Mouse (Mus musculus): ENCODE results near the gene Smdt1.
A peak's percentile ranks its signal among the peaks of the same experiment; 100 is the strongest.
"Not testable (repeated sequence)": the region's sequence is repeated elsewhere in the genome, so short reads cannot be mapped to it uniquely, and the experiment has no call there.

The Smdt1 gene

GRCm38 (mm10) chr15:82368851-82369250 lies 30.1 kb downstream of the Smdt1 start:
- DNase-seq (ENCODE audit: inconsistent ontology term): no peak

- no peak for DNase-seq (ENCODE audit: inconsistent ontology term)
These were observed 33.7 kb downstream of the Smdt1 start for GRCm38 (mm10) chr15:82372446-82372845.

- DNase-seq (ENCODE audit: inconsistent ontology term): no peak
These were observed 34.2 kb downstream of the Smdt1 start for GRCm38 (mm10) chr15:82372991-82373390.

- DNase-seq (ENCODE audit: inconsistent ontology term): no peak
These were observed 35.7 kb downstream of the Smdt1 start for GRCm38 (mm10) chr15:82374437-82374836.

- no peak for DNase-seq (ENCODE audit: inconsistent ontology term)
These were observed 37.1 kb downstream of the Smdt1 start for GRCm38 (mm10) chr15:82375855-82376254.

GRCm38 (mm10) chr15:82376393-82377138 lies 37.8 kb downstream of the Smdt1 start:
- DNase-seq (ENCODE audit: inconsistent ontology term): peak; percentile 96

- no peak for DNase-seq (ENCODE audit: inconsistent ontology term)
These were observed 38.9 kb downstream of the Smdt1 start for GRCm38 (mm10) chr15:82377701-82378100.

GRCm38 (mm10) chr15:82378261-82379180 lies 39.8 kb downstream of the Smdt1 start:
- peak; percentile 75 for DNase-seq (ENCODE audit: inconsistent ontology term)

GRCm38 (mm10) chr15:82379511-82379870 lies 40.7 kb downstream of the Smdt1 start:
- no peak for DNase-seq (ENCODE audit: inconsistent ontology term)

GRCm38 (mm10) chr15:82379871-82380713 lies 41.3 kb downstream of the Smdt1 start, which contains the start of gene Cyp2d22:
TSS of gene Cyp2d22 (minus strand) at chr15:82380260.
- DNase-seq (ENCODE audit: inconsistent ontology term): peak; percentile 88

GRCm38 (mm10) chr15:82380714-82381062 lies 41.9 kb downstream of the Smdt1 start:
- no peak for DNase-seq (ENCODE audit: inconsistent ontology term)

- DNase-seq (ENCODE audit: inconsistent ontology term): no peak
These were observed 43.7 kb downstream of the Smdt1 start for GRCm38 (mm10) chr15:82382441-82382840.

GRCm38 (mm10) chr15:82385729-82386128 lies 47.0 kb downstream of the Smdt1 start:
- no peak for DNase-seq (ENCODE audit: inconsistent ontology term)

- not testable (repeated sequence) for DNase-seq (ENCODE audit: inconsistent ontology term)
These were observed 51.2 kb downstream of the Smdt1 start for GRCm38 (mm10) chr15:82389916-82390315.

GRCm38 (mm10) chr15:82393922-82394321 lies 55.2 kb downstream of the Smdt1 start, which contains the start of gene Cyp2d11:
TSS of gene Cyp2d11 (minus strand) at chr15:82394022.
- DNase-seq (ENCODE audit: inconsistent ontology term): not testable (repeated sequence)

- not testable (repeated sequence) for DNase-seq (ENCODE audit: inconsistent ontology term)
These were observed 57.2 kb downstream of the Smdt1 start for GRCm38 (mm10) chr15:82395955-82396354.

All from Muller cell, postnatal 12 days (primary cell).